Mouse (Mus musculus) MEL (cell line): ENCODE results near the gene Extl2. TPM values are rescaled to one million over a fixed set of nuclear protein-coding genes. Genes with fewer than 3 reads are reported as not detected.
A peak's percentile ranks its signal among the peaks of the same experiment; 100 is the strongest.

Experiments
- DNase-seq: peaks from one replicate; pipeline ENCODE4 v3.0.0; 2011; ENCODE audit warnings: low read depth, low spot score
- H3K27ac ChIP-seq: 2 replicates; pipeline ENCODE4 v1.5.1; 2012; ENCODE audit warnings: low read depth, mild to moderate bottlenecking, control low read depth, low read length, moderate library complexity; ENCODE audit not compliant: control insufficient read depth
- H3K27me3 ChIP-seq, 2 experiments: fragments of 150-350 bp in 1 of 2; sonication (generic) in 1 of 2; 2 replicates each; pipeline ENCODE4 v1.6.1; 2012; ENCODE audit warnings: low read length in 2 of 2, mild to moderate bottlenecking in 2 of 2, improper control_type of control experiment in 1 of 2, moderate library complexity in 1 of 2; ENCODE audit not compliant: insufficient read depth in 2 of 2, control insufficient read depth in 1 of 2
- H3K36me3 ChIP-seq, 2 experiments: 2 replicates each; pipeline ENCODE4 v1.6.1; 2012 to 2014; ENCODE audit warnings: low read length in 2 of 2, improper control_type of control experiment in 1 of 2, inconsistent platforms in 1 of 2, mild to moderate bottlenecking in 1 of 2; ENCODE audit not compliant: insufficient read depth in 2 of 2, control insufficient read depth in 1 of 2
- H3K4me1 ChIP-seq, 2 experiments: fragments of 150-350 bp in 1 of 2; sonication (generic) in 1 of 2; 2 replicates each; pipeline ENCODE4 v1.6.1; 2012; ENCODE audit warnings: low read length in 2 of 2, improper control_type of control experiment in 1 of 2, mild to moderate bottlenecking in 1 of 2; ENCODE audit not compliant: insufficient read depth in 2 of 2, control insufficient read depth in 1 of 2
- H3K4me3 ChIP-seq, 2 experiments: fragments of 150-350 bp in 1 of 2; sonication (generic) in 1 of 2; 2 replicates each; pipeline ENCODE4 v1.5.1; 2012; ENCODE audit warnings: low read depth in 2 of 2, low read length in 2 of 2, mild to moderate bottlenecking in 2 of 2, moderate library complexity in 2 of 2, control low read depth in 1 of 2, improper control_type of control experiment in 1 of 2; ENCODE audit not compliant: control insufficient read depth in 1 of 2, insufficient read depth in 1 of 2
- H3K79me2 ChIP-seq: 2 replicates; pipeline ENCODE4 v1.6.1; 2012; ENCODE audit warnings: mild to moderate bottlenecking, low read length, moderate library complexity; ENCODE audit not compliant: control insufficient read depth, poor library complexity, insufficient read depth
- H3K9ac ChIP-seq: 2 replicates; pipeline ENCODE4 v1.6.1; 2012; ENCODE audit warnings: low read depth, mild to moderate bottlenecking, control low read depth, low read length, moderate library complexity; ENCODE audit not compliant: control insufficient read depth, poor library complexity, severe bottlenecking
- H3K9me3 ChIP-seq: fragments of 150-350 bp; sonication (generic); replicated peaks from 2 replicates; pipeline ENCODE4 v1.6.1; 2012; ENCODE audit warnings: mild to moderate bottlenecking, low read length, improper control_type of control experiment, moderate library complexity; ENCODE audit not compliant: insufficient read depth
- BHLHE40 ChIP-seq: IDR thresholded peaks from 2 replicates; pipeline ENCODE4 v1.6.1; 2012; ENCODE audit warnings: low read depth, mild to moderate bottlenecking, inconsistent platforms, low read length, improper control_type of control experiment, borderline replicate concordance
- CTCF ChIP-seq, 3 experiments: IDR thresholded peaks in 2 of 3; conservative IDR thresholded peaks in 1 of 3; 2 replicates each; pipeline ENCODE4 v1.5.1; 2011 to 2012; ENCODE audit warnings: low read length in 3 of 3, low read depth in 2 of 3, mild to moderate bottlenecking in 2 of 3, improper control_type of control experiment in 1 of 3, inconsistent platforms in 1 of 3, mixed read lengths in 1 of 3, moderate library complexity in 1 of 3; ENCODE audit not compliant: control insufficient read depth in 1 of 3, insufficient read depth in 1 of 3, poor library complexity in 1 of 3, severe bottlenecking in 1 of 3
- E2F4 ChIP-seq: IDR thresholded peaks from 2 replicates; pipeline ENCODE4 v1.6.1; 2011; ENCODE audit warnings: low read depth, low read length, improper control_type of control experiment, borderline replicate concordance
- ELF1 ChIP-seq: IDR thresholded peaks from 2 replicates; pipeline ENCODE4 v1.6.1; 2014; ENCODE audit warnings: low read depth, mild to moderate bottlenecking, inconsistent platforms, low read length, improper control_type of control experiment, moderate library complexity
- ETS1 ChIP-seq: IDR thresholded peaks from 2 replicates; pipeline ENCODE4 v1.6.1; 2012; ENCODE audit warnings: low read depth, mild to moderate bottlenecking, inconsistent platforms, low read length, improper control_type of control experiment, moderate library complexity
- GATA1 ChIP-seq: IDR thresholded peaks from 2 replicates; pipeline ENCODE4 v1.6.1; 2011; ENCODE audit warnings: low read depth, low read length, improper control_type of control experiment
- HCFC1 ChIP-seq: IDR thresholded peaks from 2 replicates; pipeline ENCODE4 v1.6.1; 2012; ENCODE audit warnings: low read depth, mild to moderate bottlenecking, inconsistent platforms, low read length, improper control_type of control experiment, moderate library complexity
- JUND ChIP-seq: IDR thresholded peaks from 2 replicates; pipeline ENCODE4 v1.6.1; 2011; ENCODE audit warnings: low read depth, mild to moderate bottlenecking, improper control_type of control experiment, low read length
- KAT2A ChIP-seq: conservative IDR thresholded peaks from 2 replicates; pipeline ENCODE4 v1.6.1; 2012; ENCODE audit warnings: low read depth, low read length, improper control_type of control experiment, inconsistent platforms
- MAFK ChIP-seq: IDR thresholded peaks from 2 replicates; pipeline ENCODE4 v1.6.1; 2011; ENCODE audit warnings: low read depth, mild to moderate bottlenecking, low read length, improper control_type of control experiment, borderline replicate concordance
- MYB ChIP-seq: IDR thresholded peaks from 2 replicates; pipeline ENCODE4 v1.6.1; 2011; ENCODE audit warnings: mild to moderate bottlenecking, low read depth, low read length, improper control_type of control experiment
- MYC ChIP-seq: IDR thresholded peaks from 2 replicates; pipeline ENCODE4 v1.6.1; 2011; ENCODE audit warnings: low read depth, mild to moderate bottlenecking, low read length, improper control_type of control experiment, moderate library complexity
- POLR2A ChIP-seq, 2 experiments: IDR thresholded peaks; 2 replicates each; pipeline ENCODE4 v1.6.1; 2011 to 2012; ENCODE audit warnings: low read length in 2 of 2, mild to moderate bottlenecking in 2 of 2, control low read depth in 1 of 2, improper control_type of control experiment in 1 of 2, low read depth in 1 of 2, moderate library complexity in 1 of 2; ENCODE audit not compliant: control insufficient read depth in 1 of 2, insufficient read depth in 1 of 2, poor library complexity in 1 of 2
- POLR2AphosphoS2 ChIP-seq: IDR thresholded peaks from 2 replicates; pipeline ENCODE4 v1.6.1; 2011; ENCODE audit warnings: low read length, improper control_type of control experiment
- POLR2AphosphoS5 ChIP-seq: IDR thresholded peaks from 2 replicates; pipeline ENCODE4 v1.6.1; 2012; ENCODE audit warnings: low read depth, borderline replicate concordance, mild to moderate bottlenecking, inconsistent platforms, low read length, moderate library complexity, mixed read lengths
- RAD21 ChIP-seq: IDR thresholded peaks from 2 replicates; pipeline ENCODE4 v1.6.1; 2011; ENCODE audit warnings: mild to moderate bottlenecking, low read depth, low read length, improper control_type of control experiment
- SMC3 ChIP-seq: IDR thresholded peaks from 2 replicates; pipeline ENCODE4 v1.6.1; 2011; ENCODE audit warnings: low read depth, low read length, improper control_type of control experiment
- TAL1 ChIP-seq: IDR thresholded peaks from 2 replicates; pipeline ENCODE4 v1.6.1; 2012; ENCODE audit warnings: mild to moderate bottlenecking, inconsistent platforms, low read length, moderate library complexity, mixed read lengths
- TBP ChIP-seq: IDR thresholded peaks from 2 replicates; pipeline ENCODE4 v1.8.0; 2011; ENCODE audit warnings: low read depth, low read length, improper control_type of control experiment
- TCF12 ChIP-seq: IDR thresholded peaks from 2 replicates; pipeline ENCODE4 v1.6.1; 2014; ENCODE audit warnings: low read depth, mild to moderate bottlenecking, inconsistent platforms, low read length, improper control_type of control experiment, moderate library complexity
- UBTF ChIP-seq: IDR thresholded peaks from 2 replicates; pipeline ENCODE4 v1.6.1; 2012; ENCODE audit warnings: low read depth, mild to moderate bottlenecking, inconsistent platforms, low read length, improper control_type of control experiment, moderate library complexity, borderline replicate concordance; ENCODE audit not compliant: insufficient read depth
- USF1 ChIP-seq: IDR thresholded peaks from 2 replicates; pipeline ENCODE4 v1.6.1; 2014; ENCODE audit warnings: low read depth, mild to moderate bottlenecking, inconsistent platforms, low read length, improper control_type of control experiment, moderate library complexity
- ZC3H11A ChIP-seq: IDR thresholded peaks from 2 replicates; pipeline ENCODE4 v1.6.1; 2012; ENCODE audit warnings: low read depth, mild to moderate bottlenecking, inconsistent platforms, low read length, improper control_type of control experiment
- ZKSCAN1 ChIP-seq: IDR thresholded peaks from 2 replicates; pipeline ENCODE4 v1.6.1; 2012; ENCODE audit warnings: low read depth, mild to moderate bottlenecking, inconsistent platforms, low read length, improper control_type of control experiment, moderate library complexity
- ZNF384 ChIP-seq: IDR thresholded peaks from 2 replicates; pipeline ENCODE4 v1.6.1; 2012; ENCODE audit warnings: low read depth, mild to moderate bottlenecking, inconsistent platforms, low read length, improper control_type of control experiment
- polyA plus RNA-seq, 2 experiments: library from polyadenylated mRNA; stranded (reverse) in 1 of 2; unstranded in 1 of 2; fragments of >175 nt in 1 of 2; fragments of >200 nt in 1 of 2; gene quantifications; 2 replicates each; pipeline versions ENCODE4 v1.2.1 to v1.2.4; 2012; ENCODE audit warnings: low replicate concordance in 2 of 2, low read depth in 1 of 2; ENCODE audit not compliant: insufficient read length in 2 of 2, insufficient read depth in 1 of 2, missing spikeins in 1 of 2
- total RNA-seq: library from RNA; depleted of rRNA; stranded (reverse); fragments of 300-350 nt; gene quantifications from 2 replicates; pipeline ENCODE4 v1.2.3, GENCODE M21; 2012

Gene Extl2
- total and polyA plus RNA-seq, 3 experiments = 6.6 to 10.5 TPM; not detected in 1

GRCm38 (mm10) chr3:115974228-115974627, 33.0 kb upstream of the Extl2 start:
- no peaks in the 10 kb centered on the region for H3K79me2 ChIP-seq
- no peaks in the 10 kb centered on the region for H3K4me1 ChIP-seq
- TF ChIP-seq MYB (no peak), ZKSCAN1 (no peak), HCFC1 (no peak), POLR2AphosphoS2 (no peak), GATA1 (no peak), ETS1 (no peak), USF1 (no peak), ELF1 (no peak), CTCF (IDR thresholded peaks at IDR 0.05 in 2 of 3, conservative IDR thresholded peaks at IDR 0.05 in 1 of 3; ENCODE audit: control insufficient read depth in 1 of 3, insufficient read depth in 1 of 3, low read depth in 2 of 3, low read length in 3 of 3, poor library complexity in 1 of 3, severe bottlenecking in 1 of 3) (no peak), UBTF (no peak), ZC3H11A (no peak), E2F4 (no peak), MYC (no peak)
- H3K36me3 ChIP-seq = peaks cover 0 to 14% of the 10 kb centered on the region in 2 experiments; a peak in 2 of 4 replicates
- no peak overlapping the region for H3K9ac ChIP-seq
- no peaks in the 10 kb centered on the region for H3K27me3 ChIP-seq
- no peak overlapping the region for H3K4me3 ChIP-seq
- no peak for DNase-seq
- no peak overlapping the region for H3K27ac ChIP-seq
- H3K9me3 ChIP-seq = no peaks in the 10 kb centered on the region

- TF ChIP-seq E2F4 = no peak
- Histone ChIP-seq H3K27ac (no peak overlapping the region), H3K4me1 (no peaks in the 10 kb centered on the region), H3K79me2 (no peaks in the 10 kb centered on the region), H3K9me3 (no peaks in the 10 kb centered on the region), H3K4me3 (no peak overlapping the region), H3K27me3 (no peaks in the 10 kb centered on the region), H3K9ac (no peak overlapping the region), H3K36me3 (peaks cover 0 to 13% of the 10 kb centered on the region in 2 experiments; a peak in 2 of 4 replicates)
- no peak for DNase-seq
Observed at GRCm38 (mm10) chr3:115974995-115975394, 32.3 kb upstream of the Extl2 start.

- peak; percentile 58 for DNase-seq
- no peak overlapping the region for H3K27ac ChIP-seq
- H3K9me3 ChIP-seq = no peaks in the 10 kb centered on the region
- no peak overlapping the region for H3K9ac ChIP-seq
- peaks cover 0 to 17% of the 10 kb centered on the region in 2 experiments; a peak in 2 of 4 replicates for H3K36me3 ChIP-seq
- no peaks in the 10 kb centered on the region for H3K79me2 ChIP-seq
- no peaks in the 10 kb centered on the region for H3K4me1 ChIP-seq
- H3K27me3 ChIP-seq = no peaks in the 10 kb centered on the region
- H3K4me3 ChIP-seq = no peak overlapping the region
- TF ChIP-seq RAD21 (peak; percentile 86), TBP (no peak), GATA1 (no peak), E2F4 (no peak), SMC3 (peak; percentile 77), TCF12 (no peak), BHLHE40 (no peak), ZNF384 (peak; percentile 95), POLR2AphosphoS5 (no peak), TAL1 (no peak), JUND (no peak), KAT2A (no peak), POLR2A (IDR thresholded peaks at IDR 0.05; ENCODE audit: control insufficient read depth in 1 of 2, insufficient read depth in 1 of 2, low read depth in 1 of 2, low read length in 2 of 2, poor library complexity in 1 of 2) (no peak), CTCF (IDR thresholded peaks at IDR 0.05 in 2 of 3, conservative IDR thresholded peaks at IDR 0.05 in 1 of 3; ENCODE audit: control insufficient read depth in 1 of 3, insufficient read depth in 1 of 3, low read depth in 2 of 3, low read length in 3 of 3, poor library complexity in 1 of 3, severe bottlenecking in 1 of 3) (peak in 2 of 3 experiments; percentile 51 to 64; a peak in 5 of 6 replicates), MYB (no peak), ELF1 (no peak), HCFC1 (no peak), MAFK (no peak)
Observed at GRCm38 (mm10) chr3:115979000-115979399, 28.3 kb upstream of the Extl2 start.
